Mouse (Mus musculus): ENCODE results near the gene Tmc6.

The Tmc6 gene

DNA sequence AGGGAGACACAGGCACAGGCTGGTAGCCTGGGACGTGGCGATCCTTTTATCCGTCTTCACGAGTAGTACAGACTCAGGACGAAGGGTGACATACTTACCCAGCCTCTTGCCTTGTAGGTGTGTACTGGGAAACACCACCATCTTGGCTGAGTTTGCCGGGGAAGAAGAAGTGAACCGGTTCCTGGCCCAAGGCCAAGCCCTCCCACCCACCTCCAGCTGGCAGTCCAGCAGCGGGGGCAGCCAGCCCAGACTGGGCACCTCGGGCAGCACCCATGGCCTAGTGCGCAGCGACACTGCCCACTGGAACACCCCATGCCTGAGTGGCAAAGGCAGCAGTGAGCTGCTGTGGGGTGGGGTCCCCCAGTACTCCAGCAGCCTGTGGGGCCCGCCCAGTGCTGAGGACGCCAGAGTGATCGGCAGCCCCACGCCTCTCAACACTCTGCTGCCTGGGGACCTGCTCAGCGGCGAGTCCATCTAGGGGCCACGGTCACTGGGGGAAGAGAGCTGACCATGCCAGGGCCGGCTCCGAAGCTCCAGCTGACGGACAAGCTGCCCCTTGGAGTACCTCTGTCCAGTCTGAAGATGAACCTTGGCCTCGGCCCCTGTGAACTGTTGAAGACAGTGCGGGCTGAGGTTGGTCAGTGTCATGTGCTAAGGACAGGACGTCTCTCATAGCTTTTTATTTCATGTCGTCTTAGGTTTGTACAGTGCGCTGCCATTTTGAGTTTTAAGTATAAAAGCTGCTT is 21.5 kb downstream of the Tmc6 start:
- DNase-seq (ENCODE audit: low read depth in 1 of 2, low spot score in 2 of 2) = no peak

GRCm38 (mm10) chr11:117759267-117759666 is 22.7 kb downstream of the Tmc6 start:
- no peak for DNase-seq (ENCODE audit: low read depth in 1 of 2, low spot score in 2 of 2)

DNA sequence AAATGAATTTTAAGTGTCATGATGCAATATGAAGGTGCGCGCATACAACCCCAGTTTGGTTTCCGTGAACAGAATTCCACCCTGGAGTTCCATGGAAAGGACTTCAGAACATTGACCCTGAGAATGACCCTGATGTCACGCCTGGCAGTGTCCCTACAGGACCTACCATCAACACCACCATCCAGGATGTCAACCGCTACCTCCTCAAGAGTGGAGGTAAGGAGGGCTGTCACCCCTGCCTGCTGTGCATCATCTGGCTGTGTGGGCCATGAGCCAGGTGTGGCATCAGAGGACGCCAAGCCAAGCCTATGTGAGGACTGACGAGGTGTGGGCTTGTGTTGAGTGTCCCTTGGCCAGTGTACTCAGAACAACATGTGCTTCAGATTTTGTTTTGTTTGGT is 26.1 kb downstream of the Tmc6 start:
- DNase-seq (ENCODE audit: low read depth in 1 of 2, low spot score in 2 of 2) = no peak

- no peak for DNase-seq (ENCODE audit: low read depth in 1 of 2, low spot score in 2 of 2)
Measured at GRCm38 (mm10) chr11:117751544-117751943, 30.5 kb downstream of the Tmc6 start.

DNA sequence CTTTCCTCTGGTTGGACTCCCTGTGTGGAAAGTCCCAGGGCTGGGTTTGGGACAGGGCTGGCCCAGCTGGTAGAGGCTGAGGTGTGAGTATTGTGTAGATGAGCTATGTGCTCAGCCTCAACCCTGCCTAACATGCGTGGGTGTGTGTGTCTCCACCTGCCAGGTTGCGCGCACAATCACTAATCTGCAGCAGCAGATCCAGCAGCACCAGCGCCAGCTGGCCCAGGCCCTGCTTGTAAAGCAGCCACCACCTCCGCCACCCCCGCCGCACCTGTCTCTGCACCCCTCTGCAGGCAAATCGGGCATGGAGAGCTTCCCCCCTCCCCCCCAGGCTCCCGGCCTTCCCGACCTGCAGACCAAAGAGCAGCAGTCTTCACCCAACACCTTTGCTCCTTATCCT is 32.6 kb downstream of the Tmc6 start:
- no peak for DNase-seq (ENCODE audit: low read depth in 1 of 2, low spot score in 2 of 2)

DNA sequence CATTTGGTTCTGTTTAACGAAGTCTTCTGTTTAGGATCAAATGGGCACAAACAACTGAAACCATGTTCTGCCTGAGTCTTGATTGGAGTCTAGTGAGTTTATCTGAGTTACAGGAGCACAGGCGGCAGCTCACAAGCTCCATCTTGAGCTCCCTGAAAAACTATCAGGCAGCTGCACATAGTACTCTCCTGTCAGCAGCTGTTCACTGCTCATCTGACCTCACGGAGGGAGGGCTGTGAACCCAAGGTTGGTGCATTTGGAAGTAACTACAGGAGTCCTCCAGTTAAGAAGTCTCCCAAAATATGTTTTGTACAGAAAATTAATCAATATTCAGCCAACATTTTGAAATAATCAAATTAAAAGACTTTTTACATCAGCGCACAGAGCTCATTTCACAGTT is 33.4 kb downstream of the Tmc6 start:
- no peak for DNase-seq (ENCODE audit: low read depth in 1 of 2, low spot score in 2 of 2)

DNA sequence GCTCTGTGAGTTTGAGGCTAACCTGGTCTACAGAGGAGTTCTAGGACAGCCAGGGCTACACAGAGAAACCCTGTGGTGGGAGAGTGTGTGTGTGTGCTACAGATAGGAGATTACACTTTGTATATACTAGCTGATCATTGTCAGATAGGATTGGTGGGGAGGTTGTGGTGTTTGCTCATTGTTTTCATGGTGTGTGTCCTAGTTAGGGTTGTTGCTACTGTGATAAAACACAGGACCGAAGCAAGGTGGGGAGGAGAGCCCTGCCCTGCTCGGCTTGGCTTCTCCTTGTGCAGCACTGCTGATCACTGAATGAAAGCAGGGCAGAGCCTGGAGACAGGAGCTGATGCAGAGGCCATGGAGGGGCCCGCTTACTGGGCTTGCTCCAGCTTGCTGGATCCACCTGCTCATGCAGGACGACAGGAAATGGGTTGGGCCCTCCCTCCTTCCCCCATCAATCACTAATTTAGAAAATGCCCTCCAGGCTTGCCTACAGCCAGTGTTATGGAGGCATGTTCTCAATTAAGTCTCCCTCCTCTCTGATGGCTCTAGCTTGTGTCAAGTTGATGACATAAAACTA is 38.5 kb downstream of the Tmc6 start:
- DNase-seq (ENCODE audit: low read depth in 1 of 2, low spot score in 2 of 2) = no peak

- no peak for DNase-seq (ENCODE audit: low read depth in 1 of 2, low spot score in 2 of 2)
Measured at GRCm38 (mm10) chr11:117742715-117743114, 39.3 kb downstream of the Tmc6 start.

GRCm38 (mm10) chr11:117742243-117742642 is 39.8 kb downstream of the Tmc6 start:
- no peak for DNase-seq (ENCODE audit: low read depth in 1 of 2, low spot score in 2 of 2)

DNA sequence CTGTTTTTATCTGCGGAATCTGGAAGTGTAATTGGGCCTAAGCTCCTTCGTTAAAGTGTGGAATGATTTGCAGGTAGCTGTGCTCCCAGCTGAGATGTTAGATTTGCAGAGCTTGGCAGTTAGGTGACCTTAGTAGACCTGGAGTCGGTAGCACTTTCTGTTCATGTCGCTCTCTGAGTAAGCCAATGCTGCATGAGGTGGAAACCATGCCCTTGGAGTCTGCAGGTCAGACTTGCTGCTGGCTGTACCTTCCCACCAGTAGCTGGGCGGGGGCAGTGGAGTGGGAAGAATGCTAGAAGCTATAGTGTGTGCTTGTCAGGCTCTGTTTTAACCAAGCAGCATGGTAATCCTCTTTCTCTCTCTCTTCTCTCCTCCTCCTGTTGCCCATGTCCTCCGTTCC is 40.9 kb downstream of the Tmc6 start:
- no peak for DNase-seq (ENCODE audit: low read depth in 1 of 2, low spot score in 2 of 2)

- no peak for DNase-seq (ENCODE audit: low read depth in 1 of 2, low spot score in 2 of 2)
Measured at GRCm38 (mm10) chr11:117738123-117738522, 43.9 kb downstream of the Tmc6 start.

- DNase-seq (ENCODE audit: low read depth in 1 of 2, low spot score in 2 of 2) = no peak
Measured at GRCm38 (mm10) chr11:117736037-117736689, 45.8 kb downstream of the Tmc6 start.

- no peak for DNase-seq (ENCODE audit: low read depth in 1 of 2, low spot score in 2 of 2)
Measured at GRCm38 (mm10) chr11:117731470-117731869, 50.5 kb downstream of the Tmc6 start.

- DNase-seq (ENCODE audit: low read depth in 1 of 2, low spot score in 2 of 2) = no peak
Measured at GRCm38 (mm10) chr11:117730490-117730838, 51.5 kb downstream of the Tmc6 start.

DNA sequence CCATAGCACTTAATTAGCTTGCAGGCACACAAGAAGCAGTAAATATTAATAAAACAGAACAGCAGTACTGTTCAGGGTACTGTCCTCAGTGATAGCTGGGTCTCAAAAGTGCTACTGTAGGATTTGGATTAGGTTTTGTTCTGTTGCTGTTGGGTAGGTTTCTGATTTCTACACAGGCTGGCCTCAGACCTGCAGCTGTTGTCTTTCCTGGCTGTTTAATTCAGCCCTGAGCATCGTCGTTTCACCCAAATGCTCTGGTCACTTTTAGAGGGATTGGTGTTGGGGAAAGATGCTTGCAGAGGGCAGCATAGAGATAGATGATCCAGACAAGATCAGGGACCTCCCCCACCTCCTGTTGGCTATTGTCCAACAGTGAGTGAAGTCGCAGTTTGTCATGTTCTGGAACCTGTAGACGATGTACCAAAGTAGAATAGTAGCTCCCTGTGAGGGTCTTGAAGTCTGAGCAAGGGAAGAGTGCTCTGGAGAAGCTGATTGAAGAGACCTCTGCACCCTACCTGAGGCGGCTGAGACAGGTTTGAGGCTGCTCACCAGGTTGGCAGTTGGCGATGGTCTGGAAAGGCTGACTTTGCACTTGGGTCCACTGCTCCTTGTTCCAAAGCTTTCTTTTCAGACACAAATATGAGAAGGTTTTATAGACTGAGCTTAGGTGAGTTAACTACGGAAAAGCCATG is 52.1 kb downstream of the Tmc6 start:
- no peak for DNase-seq (ENCODE audit: low read depth in 1 of 2, low spot score in 2 of 2)

GRCm38 (mm10) chr11:117729341-117729740 is 52.7 kb downstream of the Tmc6 start:
- no peak for DNase-seq (ENCODE audit: low read depth in 1 of 2, low spot score in 2 of 2)

GRCm38 (mm10) chr11:117728841-117729240 is 53.2 kb downstream of the Tmc6 start:
- no peak for DNase-seq (ENCODE audit: low read depth in 1 of 2, low spot score in 2 of 2)

GRCm38 (mm10) chr11:117728245-117728644 is 53.8 kb downstream of the Tmc6 start:
- DNase-seq (ENCODE audit: low read depth in 1 of 2, low spot score in 2 of 2) = no peak

- no peak for DNase-seq (ENCODE audit: low read depth in 1 of 2, low spot score in 2 of 2)
Measured at GRCm38 (mm10) chr11:117727031-117727430, 55.0 kb downstream of the Tmc6 start.

DNA sequence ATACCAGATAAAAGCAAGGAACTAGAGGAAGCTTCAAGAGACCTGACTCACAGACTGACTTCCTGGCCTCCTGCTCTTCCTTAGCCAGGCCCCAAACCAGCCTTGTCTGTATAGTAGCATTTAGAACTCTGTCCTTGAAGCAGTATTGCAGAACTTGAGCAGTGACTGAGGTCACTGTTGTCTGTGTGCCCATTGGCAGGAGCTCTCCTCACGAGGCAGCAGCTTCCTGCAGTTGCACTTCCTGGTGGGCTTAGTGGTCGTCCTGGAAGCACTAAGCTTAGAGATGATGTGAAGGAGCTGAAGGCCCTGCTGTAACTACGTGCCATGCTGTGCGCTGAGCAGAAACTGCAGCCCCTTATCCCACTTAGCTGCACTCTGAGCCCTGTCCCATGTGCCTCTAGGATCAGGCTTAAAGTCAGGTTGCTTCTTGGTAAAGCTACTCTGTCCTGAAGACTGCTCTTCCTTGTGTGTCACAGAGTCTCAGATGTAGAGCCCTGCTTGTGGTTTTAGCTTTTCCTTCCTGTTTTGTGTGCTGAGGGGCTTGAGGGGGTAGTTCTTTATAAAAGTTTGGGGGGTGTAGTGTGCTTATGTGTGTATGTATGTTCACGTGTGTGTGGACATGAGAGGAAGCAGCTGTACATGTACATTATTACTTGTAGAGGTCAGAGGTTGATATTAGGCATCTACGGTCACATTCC is 57.2 kb downstream of the Tmc6 start:
- DNase-seq (ENCODE audit: low read depth in 1 of 2, low spot score in 2 of 2) = no peak

DNA sequence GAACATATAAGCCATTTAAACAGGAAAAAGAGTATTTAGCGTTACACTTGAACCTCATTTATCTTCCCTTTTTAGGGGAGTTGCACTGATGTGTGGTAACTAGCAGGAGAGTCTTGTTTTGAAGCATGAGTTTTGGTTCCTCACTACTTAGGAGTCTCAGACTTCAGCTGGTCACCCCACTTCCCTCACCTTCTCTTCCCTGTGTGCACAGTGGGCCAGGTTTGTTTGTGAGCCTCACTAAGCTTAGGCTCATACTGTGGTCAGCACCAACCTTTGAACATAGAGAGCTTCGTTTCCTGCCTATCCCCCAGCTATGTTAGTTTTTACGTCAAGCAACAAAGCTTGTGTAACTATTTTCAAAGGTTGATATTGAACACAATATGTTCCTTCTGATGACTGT is 63.2 kb downstream of the Tmc6 start:
- peak in 1 of 2 experiments; percentile 14 for DNase-seq (ENCODE audit: low read depth in 1 of 2, low spot score in 2 of 2)

All from monocyte, adult 2 months (primary cell).